Comparison of ENCODE assay signal across 8 mouse cellular contexts in the genomic region with DNA sequence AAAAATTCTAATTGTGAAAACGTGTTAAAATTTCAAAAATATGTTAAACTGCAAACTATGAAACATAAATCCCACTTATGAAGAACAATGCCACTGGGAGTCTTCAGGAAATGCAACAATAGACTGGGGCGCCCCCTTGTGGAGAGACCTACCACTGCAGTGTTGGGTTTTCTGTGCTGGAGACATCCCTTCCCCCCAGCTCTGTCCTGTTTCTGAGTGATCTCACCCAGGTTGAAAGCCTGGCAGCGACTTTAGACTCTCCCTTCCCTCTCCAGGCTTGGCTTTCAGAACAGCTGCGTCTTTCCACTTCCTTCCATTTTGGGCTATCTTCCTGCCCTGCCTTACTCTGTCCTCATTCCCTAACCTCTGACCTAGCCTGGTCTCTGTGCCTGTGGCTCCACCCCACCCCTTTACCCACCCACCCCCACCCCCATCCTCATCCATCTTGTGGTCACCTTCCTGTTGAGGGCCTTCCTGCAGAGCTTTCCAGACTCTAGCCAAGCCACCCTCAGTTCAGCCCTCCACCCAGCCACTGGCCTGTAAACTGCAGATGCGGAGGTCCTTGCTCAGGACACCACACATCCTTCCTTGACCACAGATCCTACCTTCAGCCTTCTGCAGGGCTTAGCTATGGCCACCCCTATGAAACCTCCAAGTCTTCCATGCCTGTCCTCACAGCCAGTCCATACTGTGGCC. TPM values are rescaled to one million over a fixed set of nuclear protein-coding genes. Genes with fewer than 3 reads are reported as not detected.
DNase-seq lines count a peak whose midpoint lies in the region; ATAC-seq and TF ChIP-seq lines count a peak whose summit lies in the region.

No protein-coding gene starts in this region.

- H3K4me1 ChIP-seq in forebrain, embryonic 11.5 days (replicated peaks; ENCODE audit: control insufficient read depth, insufficient read depth, low read length) = 0 out of 2 replicates have a peak, but pooled peaks cover 3% of the 10 kb centered on the region
- H3K4me1 ChIP-seq in forebrain, embryonic 12.5 days = peaks cover 10% of the 10 kb centered on the region
- H3K4me1 ChIP-seq in intestine, postnatal 0 days (replicated peaks; ENCODE audit: control insufficient read depth, insufficient read depth, low read length) = peaks cover 9% of the 10 kb centered on the region
- H3K4me1 ChIP-seq in stomach, embryonic 14.5 days (ENCODE audit: control insufficient read depth, insufficient read depth, low read length) = peaks cover 4% of the 10 kb centered on the region; the same call in 1 of the 2 replicates

- H3K27ac ChIP-seq in forebrain, embryonic 11.5 days (ENCODE audit: low read depth, low read length) = no peak overlapping the region
- H3K27ac ChIP-seq in forebrain, embryonic 12.5 days = no peak overlapping the region
- peak overlapping the region; percentile 97 for H3K27ac ChIP-seq in intestine, postnatal 0 days (ENCODE audit: low read depth, low read length)
- no peak overlapping the region for H3K27ac ChIP-seq in stomach, embryonic 14.5 days (ENCODE audit: low read length)

- no peaks in the 10 kb centered on the region for H3K9me3 ChIP-seq in forebrain, embryonic 11.5 days (ENCODE audit: control insufficient read depth, low read length)
- no peaks in the 10 kb centered on the region for H3K9me3 ChIP-seq in forebrain, embryonic 12.5 days
- no peaks in the 10 kb centered on the region for H3K9me3 ChIP-seq in intestine, postnatal 0 days (ENCODE audit: control insufficient read depth)
- no peaks in the 10 kb centered on the region for H3K9me3 ChIP-seq in stomach, embryonic 14.5 days (ENCODE audit: control insufficient read depth, low read depth, low read length)

- intact Hi-C loops in left cerebral cortex, postnatal 36 days (cut with DNase I) = loop anchor here (2.0 to 5.0 kb wide), 2 partner anchors 14 to 38 kb away; no protein-coding TSS in a partner anchor

- H3K27me3 ChIP-seq in forebrain, embryonic 11.5 days (ENCODE audit: control insufficient read depth, insufficient read depth, low read length) = 0 out of 2 replicates have a peak, but pooled peaks cover 4% of the 10 kb centered on the region
- peaks cover 34% of the 10 kb centered on the region for H3K27me3 ChIP-seq in forebrain, embryonic 12.5 days
- no peaks in the 10 kb centered on the region for H3K27me3 ChIP-seq in intestine, postnatal 0 days (replicated peaks; ENCODE audit: control insufficient read depth, insufficient read depth, low read length)
- no peaks in the 10 kb centered on the region for H3K27me3 ChIP-seq in stomach, embryonic 14.5 days (ENCODE audit: control insufficient read depth, insufficient read depth, low read length)

- H3K9ac ChIP-seq in forebrain, embryonic 11.5 days (ENCODE audit: low read length) = no peak overlapping the region
- no peak overlapping the region for H3K9ac ChIP-seq in forebrain, embryonic 12.5 days
- H3K9ac ChIP-seq in intestine, postnatal 0 days (ENCODE audit: low read depth, low read length) = peak overlapping the region; percentile 37
- no peak overlapping the region for H3K9ac ChIP-seq in stomach, embryonic 14.5 days (replicated peaks; ENCODE audit: low read depth, low read length)

- DNase-seq in forebrain, embryonic 11.5 days (ENCODE audit: low spot score) = peak; percentile 90
- DNase-seq in cerebellum, adult 18-20 months = peak; percentile 83 to 91
- DNase-seq in gastrocnemius, postnatal 10 days = peak; percentile 89
- DNase-seq in left cerebral cortex, postnatal 36 days (ENCODE audit: low spot score in 2 of 2) = peak; percentile 82 to 86

- WGBS in forebrain, embryonic 11.5 days = 20% methylated on average over 5 of the region's 5 CpGs
- WGBS in forebrain, embryonic 12.5 days = 19% methylated on average over 5 of the region's 5 CpGs
- WGBS in intestine, postnatal 0 days = 15% methylated on average over 5 of the region's 5 CpGs
- 15% methylated on average over 5 of the region's 5 CpGs for WGBS in stomach, embryonic 14.5 days

- H3K4me2 ChIP-seq in forebrain, embryonic 11.5 days (ENCODE audit: low read depth, low read length, severe bottlenecking) = no peak overlapping the region
- no peak overlapping the region for H3K4me2 ChIP-seq in forebrain, embryonic 12.5 days
- H3K4me2 ChIP-seq in intestine, postnatal 0 days (replicated peaks; ENCODE audit: low read depth) = peak overlapping the region; percentile 54
- no peak overlapping the region for H3K4me2 ChIP-seq in stomach, embryonic 14.5 days (replicated peaks; ENCODE audit: low read depth, low read length)

- TF ChIP-seq CTCF in intestine, postnatal 0 days (IDR thresholded peaks at IDR 0.05; ENCODE audit: low read depth) = peak; percentile 94

- ATAC-seq in forebrain, embryonic 11.5 days (replicated peaks; ENCODE audit: low FRiP score) = peak; percentile 6; the same call in 1 of the 2 replicates
- ATAC-seq in forebrain, embryonic 12.5 days (ENCODE audit: low FRiP score) = no peak
- ATAC-seq in intestine, postnatal 0 days = peak; percentile 83
- peak; percentile 54 for ATAC-seq in monocyte, adult 5-6 weeks (replicated peaks; ENCODE audit: insufficient number of reproducible peaks, low FRiP score, low TSS enrichment, poor library complexity, severe bottlenecking)
- ATAC-seq in stomach, embryonic 14.5 days (ENCODE audit: insufficient number of reproducible peaks, insufficient read depth, low FRiP score, low read depth) = peak; percentile 23; the same call in 1 of the 2 replicates

- no peaks in the 10 kb centered on the region for H3K36me3 ChIP-seq in forebrain, embryonic 11.5 days (ENCODE audit: control insufficient read depth, insufficient read depth, low read length)
- H3K36me3 ChIP-seq in forebrain, embryonic 12.5 days (replicated peaks) = no peaks in the 10 kb centered on the region
- no peaks in the 10 kb centered on the region for H3K36me3 ChIP-seq in intestine, postnatal 0 days (ENCODE audit: control insufficient read depth, insufficient read depth)
- H3K36me3 ChIP-seq in stomach, embryonic 14.5 days (ENCODE audit: control insufficient read depth, insufficient read depth, low read length) = no peaks in the 10 kb centered on the region

- H3K4me3 ChIP-seq in forebrain, embryonic 11.5 days (ENCODE audit: low read depth, low read length) = no peak overlapping the region
- H3K4me3 ChIP-seq in forebrain, embryonic 12.5 days (replicated peaks) = no peak overlapping the region
- no peak overlapping the region for H3K4me3 ChIP-seq in intestine, postnatal 0 days (ENCODE audit: low read depth, low read length)
- no peak overlapping the region for H3K4me3 ChIP-seq in stomach, embryonic 14.5 days (ENCODE audit: low read depth, low read length)

RNA-seq across cellular contexts. Expression of a gene that starts 5.2 kb away (rescaled TPM):
- 27.9 and 28.4 TPM in 2 replicates for polyA plus RNA-seq in forebrain, embryonic 11.5 days (2014; fragmentation: Nextera tagmentation; extraction: Ambion mirVana)
- 22.7 and 28.2 TPM in 2 replicates for polyA plus RNA-seq in forebrain, embryonic 12.5 days (2016; fragmentation: Nextera tagmentation; extraction: Ambion mirVana)
- 10 to 100 TPM; 32.6 to 48.1 TPM for total RNA-seq in gastrocnemius, postnatal 10 days (2021)
- polyA plus RNA-seq in intestine, postnatal 0 days (2015; fragmentation: Nextera tagmentation; extraction: Ambion mirVana) = 33.9 and 37.0 TPM in 2 replicates
- total RNA-seq in left cerebral cortex, postnatal 36 days (2021) = 100 to 1,000 TPM in 1 of 2 experiments, 10 to 100 TPM in 1; 96.1 to 120 TPM
- total RNA-seq in monocyte, adult 5-6 weeks (2017) = 23.1 to 49.7 TPM (median 33.0 TPM) in 3 replicates
- 27.9 and 28.5 TPM in 2 replicates for polyA plus RNA-seq in stomach, embryonic 14.5 days (2014; fragmentation: Nextera tagmentation; extraction: Ambion mirVana)

RNA-seq across cellular contexts. Expression of a gene that starts 6.8 kb away (rescaled TPM):
- polyA plus RNA-seq in forebrain, embryonic 11.5 days (2014; fragmentation: Nextera tagmentation; extraction: Ambion mirVana) = 0.13 TPM in 1 of 2 replicates, not detected in the other
- polyA plus RNA-seq in forebrain, embryonic 12.5 days (2016; fragmentation: Nextera tagmentation; extraction: Ambion mirVana) = 0.13 and 0.22 TPM in 2 replicates
- not detected for total RNA-seq in gastrocnemius, postnatal 10 days (2021)
- 10.0 and 11.5 TPM in 2 replicates for polyA plus RNA-seq in intestine, postnatal 0 days (2015; fragmentation: Nextera tagmentation; extraction: Ambion mirVana)
- total RNA-seq in left cerebral cortex, postnatal 36 days (2021) = under 1 TPM; 0.23 to 0.39 TPM
- total RNA-seq in monocyte, adult 5-6 weeks (2017) = not detected in 3 replicates
- 0.18 and 0.42 TPM in 2 replicates for polyA plus RNA-seq in stomach, embryonic 14.5 days (2014; fragmentation: Nextera tagmentation; extraction: Ambion mirVana)

RNA-seq across cellular contexts. Expression of a gene that starts 10.1 kb away (rescaled TPM):
- 0.08 and 0.15 TPM in 2 replicates for polyA plus RNA-seq in forebrain, embryonic 11.5 days (2014; fragmentation: Nextera tagmentation; extraction: Ambion mirVana)
- polyA plus RNA-seq in forebrain, embryonic 12.5 days (2016; fragmentation: Nextera tagmentation; extraction: Ambion mirVana) = 0.36 and 0.54 TPM in 2 replicates
- under 1 TPM; 0.12 to 0.14 TPM for total RNA-seq in gastrocnemius, postnatal 10 days (2021)
- 23.5 and 26.7 TPM in 2 replicates for polyA plus RNA-seq in intestine, postnatal 0 days (2015; fragmentation: Nextera tagmentation; extraction: Ambion mirVana)
- not detected for total RNA-seq in left cerebral cortex, postnatal 36 days (2021)
- not detected in 3 replicates for total RNA-seq in monocyte, adult 5-6 weeks (2017)
- polyA plus RNA-seq in stomach, embryonic 14.5 days (2014; fragmentation: Nextera tagmentation; extraction: Ambion mirVana) = 0.11 and 0.55 TPM in 2 replicates

RNA-seq across cellular contexts. Expression of a gene that starts 17.1 kb away (rescaled TPM):
- polyA plus RNA-seq in forebrain, embryonic 11.5 days (2014; fragmentation: Nextera tagmentation; extraction: Ambion mirVana) = 17.1 and 20.7 TPM in 2 replicates
- polyA plus RNA-seq in forebrain, embryonic 12.5 days (2016; fragmentation: Nextera tagmentation; extraction: Ambion mirVana) = 17.1 and 20.0 TPM in 2 replicates
- 1 to 10 TPM in 1 of 2 experiments, under 1 TPM in 1; 0.82 to 1.9 TPM for total RNA-seq in gastrocnemius, postnatal 10 days (2021)
- polyA plus RNA-seq in intestine, postnatal 0 days (2015; fragmentation: Nextera tagmentation; extraction: Ambion mirVana) = 5.1 and 5.3 TPM in 2 replicates
- 1 to 10 TPM in 1 of 2 experiments, not detected in 1; 1.2 TPM for total RNA-seq in left cerebral cortex, postnatal 36 days (2021)
- total RNA-seq in monocyte, adult 5-6 weeks (2017) = not detected in 3 replicates
- 24.0 and 25.3 TPM in 2 replicates for polyA plus RNA-seq in stomach, embryonic 14.5 days (2014; fragmentation: Nextera tagmentation; extraction: Ambion mirVana)

RNA-seq across cellular contexts. Expression of a gene that starts 32.2 kb away (rescaled TPM):
- polyA plus RNA-seq in forebrain, embryonic 11.5 days (2014; fragmentation: Nextera tagmentation; extraction: Ambion mirVana) = 6.6 and 7.7 TPM in 2 replicates
- 11.9 and 14.9 TPM in 2 replicates for polyA plus RNA-seq in forebrain, embryonic 12.5 days (2016; fragmentation: Nextera tagmentation; extraction: Ambion mirVana)
- total RNA-seq in gastrocnemius, postnatal 10 days (2021) = not detected
- 1.4 and 1.6 TPM in 2 replicates for polyA plus RNA-seq in intestine, postnatal 0 days (2015; fragmentation: Nextera tagmentation; extraction: Ambion mirVana)
- total RNA-seq in left cerebral cortex, postnatal 36 days (2021) = 10 to 100 TPM; 50.4 to 59.5 TPM
- total RNA-seq in monocyte, adult 5-6 weeks (2017) = not detected in 3 replicates
- 10.9 and 11.6 TPM in 2 replicates for polyA plus RNA-seq in stomach, embryonic 14.5 days (2014; fragmentation: Nextera tagmentation; extraction: Ambion mirVana)

Comparison
In these comparisons a context has a peak if more than half of its experiments do, and no peak if none do; other contexts are left out.
1. RNA of a gene that starts 10.1 kb away (polyA plus RNA-seq): 23.5 to 26.7 TPM in intestine, postnatal 0 days; 0.11 to 0.55 TPM in stomach, embryonic 14.5 days, 0.36 to 0.54 TPM in forebrain, embryonic 12.5 days and 0.08 to 0.15 TPM in forebrain, embryonic 11.5 days; every median in the first group is over 10 times any median in the second.
2. Peak in every context shown above with its lines, with median percentiles within 50 percentile points of each other: DNase-seq.